Mouse (Mus musculus) midbrain, embryonic 14.5 days (tissue): ENCODE measurements around the gene Arhgap32. TPM values are rescaled to one million over a fixed set of nuclear protein-coding genes. Genes with fewer than 3 reads are reported as not detected.

Source experiments
- ATAC-seq: fragments of 200-750 bp; cut with Nextera tagmentation; 2 replicates; pipeline ENCODE4 v1.8.0; 2017; ENCODE audit warnings: moderate number of reproducible peaks, moderate library complexity; ENCODE audit not compliant: low FRiP score, low TSS enrichment
- DNase-seq: peaks from one replicate; pipeline ENCODE4 v3.0.0-alpha.2; 2015
- H3K27ac ChIP-seq: fragments of 300-500 bp; sonication (generic); replicated peaks from 2 replicates; pipeline ENCODE4 v1.5.1; 2014; ENCODE audit warnings: mild to moderate bottlenecking, low read depth, low read length, moderate library complexity
- H3K27me3 ChIP-seq: fragments of 300-500 bp; sonication (generic); 2 replicates; pipeline ENCODE4 v1.6.1; 2014; ENCODE audit warnings: low read length, control low read depth, mixed read lengths; ENCODE audit not compliant: control insufficient read depth, insufficient read depth
- H3K36me3 ChIP-seq: fragments of 300-500 bp; sonication (generic); 2 replicates; pipeline ENCODE4 v1.6.1; 2014; ENCODE audit warnings: low read length, control low read depth; ENCODE audit not compliant: control insufficient read depth, insufficient read depth
- H3K4me1 ChIP-seq: fragments of 300-500 bp; sonication (generic); 2 replicates; pipeline ENCODE4 v1.6.1; 2014; ENCODE audit warnings: mild to moderate bottlenecking, antibody characterized with exemption, low read length, control low read depth; ENCODE audit not compliant: control insufficient read depth, insufficient read depth
- H3K4me2 ChIP-seq: fragments of 300-500 bp; sonication (generic); 2 replicates; pipeline ENCODE4 v1.6.1; 2014; ENCODE audit warnings: mild to moderate bottlenecking, low read length, moderate library complexity
- H3K4me3 ChIP-seq: fragments of 300-500 bp; sonication (generic); replicated peaks from 2 replicates; pipeline ENCODE4 v1.5.1; 2014; ENCODE audit warnings: low read depth, low read length
- H3K9ac ChIP-seq: fragments of 300-500 bp; sonication (generic); replicated peaks from 2 replicates; pipeline ENCODE4 v1.6.1; 2014; ENCODE audit warnings: mild to moderate bottlenecking, low read length, moderate library complexity
- H3K9me3 ChIP-seq: fragments of 300-500 bp; sonication (generic); 2 replicates; pipeline ENCODE4 v1.6.1; 2016; ENCODE audit warnings: low read length, control low read depth, mixed read lengths; ENCODE audit not compliant: control insufficient read depth
- WGBS: fragments of 180-500 bp; shearing (Covaris S2); extraction: QIAGEN DNeasy Blood & Tissue Kit; methylation state at CpG from one replicate; pipeline ENCODE4 v1.1.7; 2014; 5-methylcytosine and 5-hydroxymethylcytosine counted together
- polyA plus RNA-seq: library from polyadenylated mRNA; unstranded; fragments of >200 nt; fragmentation: Nextera tagmentation; extraction: Ambion mirVana; gene quantifications from 2 replicates; pipeline ENCODE4 v1.2.1, GENCODE M21; 2014

The Arhgap32 gene
- polyA plus RNA-seq, 1 experiment from 2014 or later = 18.0 TPM

GRCm38 (mm10) chr9:32242921-32243617, 127.1 kb downstream of the Arhgap32 start:
- Histone ChIP-seq H3K4me2 (no peak overlapping the region), H3K36me3 (peaks cover 11% of the 10 kb centered on the region), H3K9me3 (no peaks in the 10 kb centered on the region), H3K4me3 (no peak overlapping the region), H3K27ac (no peak overlapping the region), H3K9ac (no peak overlapping the region), H3K4me1 (peaks cover 9% of the 10 kb centered on the region), H3K27me3 (no peaks in the 10 kb centered on the region)
- ATAC-seq = no peak
- 79% methylated on average over 2 of the region's 2 CpGs for WGBS
- no peak for DNase-seq

GRCm38 (mm10) chr9:32245237-32245636, 129.3 kb downstream of the Arhgap32 start:
- DNase-seq (no peak), ATAC-seq (no peak)
- H3K4me1 ChIP-seq = peaks cover 9% of the 10 kb centered on the region
- H3K36me3 ChIP-seq = peaks cover 16% of the 10 kb centered on the region
- no peak overlapping the region for H3K4me3 ChIP-seq
- no peak overlapping the region for H3K9ac ChIP-seq
- WGBS = 95% methylated on average over 3 of the region's 3 CpGs
- H3K27me3 ChIP-seq = no peaks in the 10 kb centered on the region
- no peak overlapping the region for H3K27ac ChIP-seq
- no peak overlapping the region for H3K4me2 ChIP-seq
- H3K9me3 ChIP-seq = no peaks in the 10 kb centered on the region

DNA sequence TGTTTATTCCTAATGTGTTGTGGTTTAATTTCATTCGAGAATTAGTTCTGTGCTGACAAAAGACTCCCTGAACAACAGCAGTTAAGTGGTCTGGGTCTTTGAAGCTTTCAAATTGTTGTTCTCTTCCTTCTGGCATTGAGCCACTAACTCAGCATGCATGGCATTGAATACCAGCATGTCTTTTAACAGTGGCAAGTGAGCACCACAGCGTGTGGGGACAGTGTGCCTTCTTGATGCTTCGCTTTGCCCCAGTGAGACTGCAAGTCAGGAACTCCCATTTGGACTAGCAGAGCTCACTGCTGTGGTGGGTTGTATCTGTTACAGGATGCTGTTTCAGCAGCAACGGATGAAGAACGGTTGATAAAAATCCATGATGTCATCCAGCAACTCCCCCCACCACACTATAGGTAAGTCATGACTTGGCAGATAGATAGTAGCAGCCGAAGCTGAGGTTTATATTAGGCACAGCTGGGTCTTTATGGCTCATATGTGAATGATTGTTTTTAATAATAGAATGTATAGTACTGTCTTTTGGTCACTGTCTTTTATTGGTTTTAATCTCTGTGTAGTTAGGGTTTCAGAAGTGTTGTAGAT, 130.3 kb downstream of the Arhgap32 start:
- Histone ChIP-seq H3K9me3 (no peaks in the 10 kb centered on the region), H3K4me1 (peaks cover 9% of the 10 kb centered on the region), H3K4me2 (no peak overlapping the region), H3K27me3 (no peaks in the 10 kb centered on the region), H3K9ac (no peak overlapping the region), H3K27ac (no peak overlapping the region), H3K36me3 (peaks cover 25% of the 10 kb centered on the region), H3K4me3 (no peak overlapping the region)
- ATAC-seq (0 out of 2 replicates have a peak, but pooled peaks have one; percentile 20), DNase-seq (peak; percentile 69)
- 41% methylated on average over 6 of the region's 6 CpGs for WGBS

DNA sequence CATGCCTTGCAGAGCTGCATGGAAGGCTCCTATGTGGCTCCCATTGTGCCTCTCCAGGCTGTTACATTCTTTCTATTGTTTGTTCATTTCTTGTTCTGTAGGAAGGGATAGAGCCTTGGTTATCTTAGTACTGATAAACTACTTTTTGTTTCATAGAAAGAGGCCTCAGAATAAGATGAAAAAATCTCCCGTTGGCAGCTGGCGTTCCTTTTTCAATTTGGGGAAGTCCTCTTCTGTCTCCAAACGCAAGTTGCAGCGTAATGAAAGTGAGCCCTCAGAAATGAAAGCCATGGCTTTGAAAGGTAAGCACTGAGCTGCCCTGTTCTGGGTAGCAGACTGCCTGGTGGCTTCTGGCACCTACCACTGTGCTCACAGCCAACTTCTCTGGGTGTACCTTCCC, 134.6 kb downstream of the Arhgap32 start:
- Histone ChIP-seq H3K9ac (no peak overlapping the region), H3K27ac (no peak overlapping the region), H3K9me3 (no peaks in the 10 kb centered on the region), H3K4me3 (no peak overlapping the region), H3K4me1 (peaks cover 9% of the 10 kb centered on the region), H3K4me2 (no peak overlapping the region), H3K36me3 (peaks cover 52% of the 10 kb centered on the region), H3K27me3 (no peaks in the 10 kb centered on the region)
- WGBS = 90% methylated on average over 4 of the region's 4 CpGs
- DNase-seq (no peak), ATAC-seq (no peak)

DNA sequence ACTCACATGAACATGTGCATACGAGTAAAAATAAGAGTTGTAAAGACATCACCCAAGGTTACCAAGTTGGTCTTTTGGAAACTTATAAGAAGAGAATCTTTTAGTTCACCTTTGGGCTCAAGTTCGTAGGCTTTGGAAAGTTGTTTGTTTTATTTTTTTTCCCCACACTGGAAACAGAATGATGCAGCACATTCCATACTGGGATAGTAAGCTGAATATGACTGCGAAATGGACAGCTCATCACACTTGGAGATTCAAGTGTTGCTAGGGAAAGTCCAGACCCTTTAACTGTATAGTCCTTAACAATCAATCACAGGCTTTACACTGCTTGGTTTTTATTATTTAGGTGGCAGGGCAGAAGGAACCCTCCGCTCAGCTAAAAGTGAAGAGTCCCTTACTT, 137.8 kb downstream of the Arhgap32 start:
- H3K27ac ChIP-seq = no peak overlapping the region
- H3K4me2 ChIP-seq = no peak overlapping the region
- no peak for DNase-seq
- no peaks in the 10 kb centered on the region for H3K27me3 ChIP-seq
- no peaks in the 10 kb centered on the region for H3K4me1 ChIP-seq
- no peak overlapping the region for H3K9ac ChIP-seq
- no peak for ATAC-seq
- no peak overlapping the region for H3K4me3 ChIP-seq
- no peaks in the 10 kb centered on the region for H3K9me3 ChIP-seq
- peaks cover 72% of the 10 kb centered on the region for H3K36me3 ChIP-seq
- 93% methylated on average over 4 of the region's 4 CpGs for WGBS

GRCm38 (mm10) chr9:32257365-32257764, 141.4 kb downstream of the Arhgap32 start:
- no peaks in the 10 kb centered on the region for H3K27me3 ChIP-seq
- H3K9ac ChIP-seq = no peak overlapping the region
- WGBS = 52% methylated on average over 8 of the region's 8 CpGs
- no peak overlapping the region for H3K4me3 ChIP-seq
- no peak overlapping the region for H3K4me2 ChIP-seq
- DNase-seq = no peak
- no peaks in the 10 kb centered on the region for H3K4me1 ChIP-seq
- no peaks in the 10 kb centered on the region for H3K9me3 ChIP-seq
- ATAC-seq = no peak
- H3K36me3 ChIP-seq = peaks cover 75% of the 10 kb centered on the region
- no peak overlapping the region for H3K27ac ChIP-seq

DNA sequence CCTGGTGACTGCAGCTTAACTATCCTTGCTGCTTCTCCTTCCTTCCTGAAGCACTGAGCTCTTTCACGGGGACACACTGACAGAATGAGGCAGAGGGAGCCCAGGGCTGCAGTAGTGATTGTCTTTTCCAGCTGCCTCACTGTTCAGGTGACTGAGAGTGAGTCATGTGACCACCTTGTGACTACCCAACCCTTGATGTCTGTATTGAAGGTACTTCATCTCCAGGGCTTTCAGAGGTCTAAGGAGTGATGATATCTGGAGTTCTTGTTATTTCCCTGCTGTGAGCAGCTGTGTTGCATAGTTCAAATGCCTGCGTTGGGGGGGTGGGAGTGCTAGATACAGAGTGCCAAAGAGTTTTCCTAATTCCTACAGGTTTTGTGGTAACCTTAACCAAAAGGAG, 141.9 kb downstream of the Arhgap32 start:
- Histone ChIP-seq H3K4me1 (no peaks in the 10 kb centered on the region), H3K27ac (no peak overlapping the region), H3K9ac (no peak overlapping the region), H3K27me3 (no peaks in the 10 kb centered on the region), H3K4me2 (no peak overlapping the region), H3K36me3 (peaks cover 74% of the 10 kb centered on the region), H3K4me3 (no peak overlapping the region), H3K9me3 (no peaks in the 10 kb centered on the region)
- ATAC-seq = no peak
- WGBS = 81% methylated on average over 2 of the region's 2 CpGs
- no peak for DNase-seq

DNA sequence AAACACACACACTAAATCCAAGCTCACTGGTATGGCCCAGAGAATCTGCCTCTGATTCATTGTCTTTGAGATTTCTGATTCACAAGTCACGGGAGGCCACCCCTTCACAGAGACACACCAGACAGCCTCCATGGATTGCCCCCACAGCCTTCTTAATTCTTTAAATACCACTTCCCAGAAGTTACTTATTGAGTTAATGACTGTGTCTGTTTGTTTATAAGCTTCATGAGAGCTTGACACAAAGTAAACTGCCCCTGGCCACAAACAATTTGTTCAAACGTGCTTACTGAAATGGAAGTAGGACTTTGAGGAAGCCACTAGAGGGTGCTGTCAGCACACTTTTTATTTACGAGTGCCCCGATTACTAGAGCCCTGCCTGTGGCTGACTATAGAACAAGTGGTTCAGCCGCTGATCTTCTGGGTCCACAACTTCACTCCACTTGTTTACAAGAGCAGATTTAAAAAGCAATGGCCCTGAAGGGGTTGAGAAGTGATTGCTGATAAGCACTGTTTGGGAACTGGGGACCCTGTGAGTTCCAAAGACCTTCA, 156.0 kb downstream of the Arhgap32 start:
- WGBS = 13% methylated on average over 5 of the region's 5 CpGs
- DNase-seq (peak; percentile 94), ATAC-seq (peak; percentile 58; the same call in 1 of the 2 replicates)
- Histone ChIP-seq H3K9me3 (no peaks in the 10 kb centered on the region), H3K27me3 (no peaks in the 10 kb centered on the region), H3K4me3 (no peak overlapping the region), H3K27ac (no peak overlapping the region), H3K4me1 (no peaks in the 10 kb centered on the region), H3K36me3 (no peaks in the 10 kb centered on the region), H3K9ac (no peak overlapping the region), H3K4me2 (no peak overlapping the region)

- Histone ChIP-seq H3K27ac (no peak overlapping the region), H3K9ac (no peak overlapping the region), H3K36me3 (no peaks in the 10 kb centered on the region), H3K9me3 (no peaks in the 10 kb centered on the region), H3K4me3 (no peak overlapping the region), H3K4me2 (no peak overlapping the region), H3K27me3 (no peaks in the 10 kb centered on the region), H3K4me1 (no peaks in the 10 kb centered on the region)
- no peak for ATAC-seq
- WGBS = 85% methylated on average over 5 of the region's 5 CpGs
- DNase-seq = no peak
Observed at GRCm38 (mm10) chr9:32278052-32278451, 162.1 kb downstream of the Arhgap32 start.
